Mouse (Mus musculus): Measurements from ENCODE around the gene Cx3cr1.
A peak's percentile ranks its signal among the peaks of the same experiment; 100 is the strongest.

Gene Cx3cr1

DNA sequence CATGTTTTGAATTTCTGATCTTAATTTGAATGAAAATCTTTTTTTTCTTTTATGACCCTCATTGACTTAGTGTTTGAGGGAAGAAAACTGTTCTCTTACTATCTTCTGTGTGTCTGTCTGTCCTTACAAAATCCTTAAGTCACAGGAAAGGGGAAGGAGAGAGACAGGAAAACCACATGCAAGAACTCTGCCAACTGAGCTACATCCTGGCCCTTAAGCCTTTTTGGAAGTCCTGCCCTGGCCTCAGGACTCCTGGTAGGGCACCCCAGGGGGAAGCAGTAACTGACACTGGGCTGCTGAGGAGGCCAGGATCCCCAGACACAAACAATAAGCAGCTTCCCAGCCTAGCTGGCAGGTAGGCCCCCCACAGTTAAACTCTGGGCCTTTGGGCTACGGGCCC is 126.4 kb downstream of the Cx3cr1 start:
- no peak for DNase-seq (ENCODE audit: low read depth)

GRCm38 (mm10) chr9:119941861-119942260 is 127.8 kb downstream of the Cx3cr1 start:
- DNase-seq (ENCODE audit: low read depth) = no peak

DNA sequence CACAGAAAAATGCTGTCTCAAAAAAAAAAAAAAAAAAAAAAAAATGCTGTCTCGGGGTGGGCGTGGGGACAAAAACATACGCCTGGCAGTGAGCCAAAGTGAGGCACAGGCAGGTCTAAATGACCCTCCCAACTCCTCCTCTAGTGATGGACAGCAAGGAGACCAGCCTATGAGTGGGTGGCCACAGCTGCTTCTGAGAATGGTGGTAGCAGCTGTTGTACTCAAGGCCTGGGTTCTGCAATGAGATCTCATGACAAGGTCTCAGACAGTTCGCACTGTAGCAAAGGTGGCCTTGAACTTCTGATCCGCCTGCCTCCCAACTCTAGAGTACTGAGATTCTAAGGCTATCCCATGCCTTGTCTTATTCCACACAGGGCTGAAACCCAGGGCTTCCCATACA is 128.3 kb downstream of the Cx3cr1 start:
- DNase-seq (ENCODE audit: low read depth) = no peak

GRCm38 (mm10) chr9:119939646-119940045 is 130.0 kb downstream of the Cx3cr1 start:
- no peak for DNase-seq (ENCODE audit: low read depth)

DNA sequence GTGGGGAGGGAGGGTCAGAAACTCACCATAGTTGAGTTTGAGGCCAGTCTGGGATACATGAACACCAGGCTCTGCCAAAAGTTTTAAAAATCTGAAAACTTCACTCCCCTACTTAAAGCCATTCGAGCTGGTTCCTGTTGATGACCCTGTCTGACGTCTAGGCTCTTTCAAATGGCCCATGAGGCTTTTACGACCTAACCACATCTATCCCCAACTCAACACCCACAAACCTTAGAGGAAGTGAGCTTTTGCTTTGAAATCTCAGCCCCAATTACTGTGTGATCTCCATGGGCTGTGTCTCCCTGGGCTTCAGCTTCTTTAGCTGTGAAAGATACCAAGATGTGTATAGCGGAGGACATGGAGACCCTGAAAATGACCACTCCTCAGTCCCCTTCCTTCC is 131.2 kb downstream of the Cx3cr1 start:
- DNase-seq (ENCODE audit: low read depth) = peak; percentile 89

- DNase-seq (ENCODE audit: low read depth) = peak; percentile 96
Observed at GRCm38 (mm10) chr9:119937005-119937773, 132.5 kb downstream of the Cx3cr1 start, which contains the start of the genes Gorasp1 and Ttc21a. Gene Gorasp1 (minus strand): TSS chr9:119937565. Gene Ttc21a (plus strand): TSS chr9:119937606.

DNA sequence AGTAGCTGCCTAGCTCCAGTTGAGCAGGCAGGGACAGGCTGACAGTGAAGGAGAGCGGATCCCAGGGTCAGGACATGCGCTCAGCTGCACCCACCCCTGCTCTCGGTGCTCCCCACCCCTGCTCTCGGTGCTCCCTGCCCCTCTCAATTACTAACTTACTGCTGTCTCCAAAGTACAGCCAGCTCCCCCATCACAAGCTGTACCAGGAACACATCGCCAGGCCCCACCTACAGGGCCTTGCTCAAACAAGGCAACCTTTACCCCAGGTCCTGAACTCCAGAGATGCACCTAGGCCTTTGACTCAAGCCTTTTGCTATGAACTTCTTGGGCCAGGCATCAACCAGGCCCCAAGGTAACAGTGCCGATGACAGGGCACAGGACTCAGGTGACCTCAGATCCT is 136.0 kb downstream of the Cx3cr1 start:
- no peak for DNase-seq (ENCODE audit: low read depth)

DNA sequence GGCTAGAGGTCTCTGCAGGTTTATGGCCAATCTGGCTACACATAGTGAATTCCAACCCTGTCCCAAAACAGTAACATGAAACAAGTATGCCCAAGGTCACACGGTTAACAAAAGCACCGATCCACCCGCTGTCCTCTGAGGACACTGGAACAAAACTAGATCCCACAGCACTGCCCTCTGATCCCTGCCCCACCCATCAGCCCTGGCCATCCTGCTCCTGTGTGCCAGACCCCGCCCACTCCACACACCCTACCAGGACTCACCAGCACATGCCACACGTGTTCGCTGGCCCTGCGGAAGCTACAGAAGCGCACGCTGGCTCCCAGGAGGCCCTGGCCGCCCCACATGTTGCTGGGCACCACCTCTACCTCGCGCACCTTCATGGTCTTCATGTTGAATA is 137.3 kb downstream of the Cx3cr1 start:
- no peak for DNase-seq (ENCODE audit: low read depth)

GRCm38 (mm10) chr9:119926497-119926896 is 143.2 kb downstream of the Cx3cr1 start:
- no peak for DNase-seq (ENCODE audit: low read depth)

- no peak for DNase-seq (ENCODE audit: low read depth)
Observed at GRCm38 (mm10) chr9:119925729-119926128, 143.9 kb downstream of the Cx3cr1 start.

DNA sequence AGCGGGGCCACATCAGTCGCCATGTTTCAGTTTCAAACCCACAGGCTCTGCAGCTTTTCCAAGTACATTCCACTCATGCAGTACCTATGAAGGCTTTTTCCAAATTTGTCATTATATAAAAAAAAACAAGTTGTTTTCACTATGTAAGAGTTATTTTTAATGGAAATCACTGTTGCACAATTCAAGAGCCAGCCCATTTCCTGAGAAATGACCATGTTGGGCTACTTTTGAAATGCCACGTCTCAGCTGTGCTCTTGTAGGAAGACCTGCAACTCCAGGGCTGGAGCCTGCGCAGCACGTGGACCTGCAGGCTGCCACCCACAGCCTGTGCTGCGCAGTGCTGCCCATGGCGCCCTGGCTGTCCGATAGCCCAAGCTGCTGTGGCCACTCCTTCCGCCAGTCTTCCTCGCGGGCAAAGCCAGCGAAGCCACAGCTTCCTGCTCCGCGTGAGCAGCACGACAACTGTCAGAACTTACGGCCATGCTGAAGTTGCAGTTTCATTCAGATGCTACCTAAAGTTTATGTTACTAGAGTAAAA is 144.5 kb downstream of the Cx3cr1 start:
- DNase-seq (ENCODE audit: low read depth) = no peak

GRCm38 (mm10) chr9:119923462-119923861 is 146.2 kb downstream of the Cx3cr1 start:
- DNase-seq (ENCODE audit: low read depth) = no peak

DNA sequence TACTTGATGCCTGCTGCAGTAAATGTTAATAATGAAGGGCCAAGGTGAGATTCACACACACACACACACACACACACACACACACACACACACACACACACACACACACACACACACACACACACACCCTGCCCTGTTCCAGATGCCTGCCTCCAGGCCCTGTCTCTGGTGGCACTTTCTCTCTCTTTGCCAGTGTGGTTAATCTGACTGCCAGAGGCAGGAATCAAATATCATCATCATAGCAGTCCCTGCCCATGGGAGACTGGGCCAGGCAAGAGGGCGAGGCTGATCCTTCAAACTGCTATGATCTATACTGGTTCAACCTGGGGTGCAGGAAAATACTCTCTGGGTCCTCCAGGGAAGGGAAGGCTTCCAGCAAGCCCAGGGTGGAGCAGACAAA is 149.8 kb downstream of the Cx3cr1 start:
- DNase-seq (ENCODE audit: low read depth) = no peak

GRCm38 (mm10) chr9:119913087-119913838 is 156.4 kb downstream of the Cx3cr1 start:
- DNase-seq (ENCODE audit: low read depth) = peak; percentile 54

DNA sequence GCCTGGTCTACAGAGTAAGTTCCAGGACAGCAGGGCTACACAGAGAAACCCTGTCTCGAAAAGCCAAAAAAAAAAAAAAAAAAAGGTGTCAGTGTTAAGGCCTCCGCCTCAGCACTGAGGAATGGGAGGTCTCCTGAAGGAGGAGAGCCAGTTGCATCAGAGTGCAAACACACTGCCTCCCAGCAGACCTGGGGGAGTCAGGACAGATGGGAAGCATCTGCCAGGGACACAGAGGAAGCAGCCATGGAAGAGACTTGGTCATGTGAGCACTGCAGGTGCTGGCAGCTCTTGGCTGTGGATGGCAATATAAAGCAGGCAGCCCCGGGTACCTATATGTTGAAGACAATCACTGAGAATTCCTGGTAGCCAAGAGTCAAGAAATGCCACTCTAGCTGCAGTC is 159.7 kb downstream of the Cx3cr1 start:
- DNase-seq (ENCODE audit: low read depth) = no peak

GRCm38 (mm10) chr9:119908708-119909107 is 161.0 kb downstream of the Cx3cr1 start:
- no peak for DNase-seq (ENCODE audit: low read depth)

GRCm38 (mm10) chr9:119902410-119903151 is 167.1 kb downstream of the Cx3cr1 start:
- no peak for DNase-seq (ENCODE audit: low read depth)

- DNase-seq (ENCODE audit: low read depth) = no peak
Observed at GRCm38 (mm10) chr9:119899446-119899845, 170.2 kb downstream of the Cx3cr1 start.

DNA sequence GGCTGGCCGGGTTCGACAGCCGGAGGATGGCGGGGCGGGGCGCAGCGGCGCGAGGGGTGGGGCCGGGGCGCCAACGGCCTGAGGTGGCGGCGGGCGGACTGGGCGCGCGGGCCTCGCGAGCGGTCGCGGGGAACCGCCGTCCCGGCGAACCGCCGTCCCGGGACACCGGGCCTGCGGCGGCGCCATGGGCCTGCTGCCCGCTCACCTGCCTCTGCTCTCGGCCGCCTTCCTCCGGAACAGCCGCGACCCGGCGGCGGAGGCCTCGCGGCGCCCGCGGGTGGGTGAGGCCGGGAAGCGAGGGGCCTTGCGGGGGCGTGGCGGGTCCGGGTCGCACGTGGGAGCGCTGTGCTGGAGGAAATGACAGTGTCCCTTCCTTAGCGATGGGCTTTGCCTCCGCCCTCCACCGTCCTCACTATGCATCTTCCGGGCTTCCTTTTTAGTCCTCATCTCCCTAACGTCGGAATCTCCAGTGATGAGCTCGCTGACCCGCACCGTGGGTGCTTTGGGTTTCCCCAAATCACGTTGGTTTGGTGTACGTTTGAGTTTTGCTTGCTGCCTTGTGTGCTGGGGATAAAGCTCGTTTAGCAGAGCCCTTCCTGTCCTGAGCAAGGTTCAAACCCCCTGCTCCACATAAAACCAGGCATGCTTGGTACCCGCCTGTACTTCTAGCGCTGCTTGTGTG is 174.5 kb downstream of the Cx3cr1 start:
- peak; percentile 83 for DNase-seq (ENCODE audit: low read depth)

DNA sequence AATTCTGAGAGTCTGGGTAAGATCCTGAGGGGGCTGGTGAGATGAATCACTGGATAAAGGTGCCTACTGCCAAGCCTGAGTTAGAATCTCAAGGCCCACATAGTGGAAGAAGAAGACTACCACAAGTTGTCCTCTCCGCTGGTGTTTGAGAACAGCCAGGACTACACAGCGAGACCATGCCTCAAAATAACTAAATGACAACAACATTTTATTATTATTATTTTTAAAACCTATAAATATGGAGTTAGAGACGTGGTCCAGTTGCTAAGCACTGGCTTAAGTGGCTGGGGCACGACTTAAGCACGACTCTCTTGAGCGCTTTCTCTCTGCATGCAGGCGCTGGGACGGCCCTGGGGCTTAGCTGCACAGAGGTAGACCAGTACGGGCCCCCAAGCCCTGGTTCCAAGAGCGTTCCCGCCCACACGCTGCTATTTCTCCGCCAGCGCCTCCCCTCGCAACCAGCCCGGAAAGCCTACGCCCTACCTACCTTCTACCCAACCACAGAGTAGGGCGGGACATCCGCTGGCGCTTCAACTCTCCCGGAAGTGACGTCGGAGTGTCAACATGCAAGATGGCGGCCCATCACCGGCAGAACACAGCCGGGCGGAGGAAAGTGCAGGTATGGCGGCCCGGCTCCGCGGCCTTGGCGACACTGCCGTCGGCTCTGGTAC is 175.2 kb downstream of the Cx3cr1 start, which contains the start of gene Wdr48:
Gene Wdr48 (plus strand): TSS at position 540 of the 671 bp plus-strand sequence.
- peak; percentile 100 for DNase-seq (ENCODE audit: low read depth)

- no peak for DNase-seq (ENCODE audit: low read depth)
Observed at GRCm38 (mm10) chr9:119893881-119894280, 175.8 kb downstream of the Cx3cr1 start.
